Mouse (Mus musculus): ENCODE results near the gene Uspl1. TPM values are rescaled to one million over a fixed set of nuclear protein-coding genes. Genes with fewer than 3 reads are reported as not detected.

Gene Uspl1
- polyA plus RNA-seq, 1 experiment = 51.7 TPM

- peak overlapping the region; percentile 98 for H3K27ac ChIP-seq (ENCODE audit: control insufficient read depth, insufficient read depth, low read length)
- WGBS = under 1% methylated on average over 20 of the region's 20 CpGs
- peaks cover 3% of the 10 kb centered on the region for H3K4me1 ChIP-seq (replicated peaks; ENCODE audit: control insufficient read depth, insufficient read depth, low read length)
- peak; percentile 69 for DNase-seq
- no peaks in the 10 kb centered on the region for H3K27me3 ChIP-seq (ENCODE audit: control insufficient read depth, insufficient read depth, low read length)
- TF ChIP-seq POLR2A (IDR thresholded peaks at IDR 0.05; ENCODE audit: control insufficient read depth, extremely low read depth, insufficient read depth, low read length, poor library complexity) (no peak), CTCF (IDR thresholded peaks at IDR 0.05; ENCODE audit: borderline replicate concordance, control insufficient read depth, extremely low read depth, insufficient read depth, low read length, poor library complexity) (no peak)
- peak overlapping the region; percentile 89 for H3K4me3 ChIP-seq (ENCODE audit: control insufficient read depth, insufficient read depth, low read length)
- peaks cover 10% of the 10 kb centered on the region for H3K36me3 ChIP-seq (ENCODE audit: control insufficient read depth, insufficient read depth, low read length)
Measured at GRCm38 (mm10) chr5:149184844-149185186, 665 bp downstream of the Uspl1 start.

- Histone ChIP-seq H3K27ac (ENCODE audit: control insufficient read depth, insufficient read depth, low read length) (no peak overlapping the region; the same call in 1 of the 2 replicates), H3K36me3 (ENCODE audit: control insufficient read depth, insufficient read depth, low read length) (peaks cover 19% of the 10 kb centered on the region), H3K4me3 (ENCODE audit: control insufficient read depth, insufficient read depth, low read length) (no peak overlapping the region), H3K4me1 (replicated peaks; ENCODE audit: control insufficient read depth, insufficient read depth, low read length) (peaks cover 3% of the 10 kb centered on the region), H3K27me3 (ENCODE audit: control insufficient read depth, insufficient read depth, low read length) (no peaks in the 10 kb centered on the region)
- no peak for DNase-seq
- no peak for TF ChIP-seq CTCF (IDR thresholded peaks at IDR 0.05; ENCODE audit: borderline replicate concordance, control insufficient read depth, extremely low read depth, insufficient read depth, low read length, poor library complexity)
- 63% methylated on average over 3 of the region's 3 CpGs for WGBS
Measured at GRCm38 (mm10) chr5:149185806-149186205, 1.7 kb downstream of the Uspl1 start.

GRCm38 (mm10) chr5:149190160-149190559 is 6.0 kb downstream of the Uspl1 start:
- H3K36me3 ChIP-seq (ENCODE audit: control insufficient read depth, insufficient read depth, low read length) = peaks cover 60% of the 10 kb centered on the region
- WGBS = 100% methylated on average over 1 of the region's 1 CpGs
- TF ChIP-seq POLR2A (IDR thresholded peaks at IDR 0.05; ENCODE audit: control insufficient read depth, extremely low read depth, insufficient read depth, low read length, poor library complexity) (no peak), CTCF (IDR thresholded peaks at IDR 0.05; ENCODE audit: borderline replicate concordance, control insufficient read depth, extremely low read depth, insufficient read depth, low read length, poor library complexity) (no peak)

GRCm38 (mm10) chr5:149196611-149197010 is 12.5 kb downstream of the Uspl1 start:
- Histone ChIP-seq H3K36me3 (ENCODE audit: control insufficient read depth, insufficient read depth, low read length) (peaks cover 83% of the 10 kb centered on the region), H3K27me3 (ENCODE audit: control insufficient read depth, insufficient read depth, low read length) (no peaks in the 10 kb centered on the region), H3K27ac (ENCODE audit: control insufficient read depth, insufficient read depth, low read length) (no peak overlapping the region), H3K4me1 (replicated peaks; ENCODE audit: control insufficient read depth, insufficient read depth, low read length) (peaks cover 12% of the 10 kb centered on the region), H3K4me3 (ENCODE audit: control insufficient read depth, insufficient read depth, low read length) (no peak overlapping the region)
- whole genome bisulfite sequencing = 83% methylated on average over 1 of the region's 1 CpGs
- no peak for TF ChIP-seq POLR2A (IDR thresholded peaks at IDR 0.05; ENCODE audit: control insufficient read depth, extremely low read depth, insufficient read depth, low read length, poor library complexity)
- no peak for TF ChIP-seq CTCF (IDR thresholded peaks at IDR 0.05; ENCODE audit: borderline replicate concordance, control insufficient read depth, extremely low read depth, insufficient read depth, low read length, poor library complexity)
- no peak for DNase-seq

More at GRCm38 (mm10) chr5:149190160-149190559, 6.0 kb downstream of the Uspl1 start:
- no peak overlapping the region for H3K27ac ChIP-seq (ENCODE audit: control insufficient read depth, insufficient read depth, low read length)
- no peaks in the 10 kb centered on the region for H3K27me3 ChIP-seq (ENCODE audit: control insufficient read depth, insufficient read depth, low read length)
- H3K4me3 ChIP-seq (ENCODE audit: control insufficient read depth, insufficient read depth, low read length) = no peak overlapping the region
- DNase-seq = no peak
- H3K4me1 ChIP-seq (replicated peaks; ENCODE audit: control insufficient read depth, insufficient read depth, low read length) = peaks cover 7% of the 10 kb centered on the region; the same call in 1 of the 2 replicates

- 95% methylated on average over 1 of the region's 1 CpGs for WGBS
- DNase-seq = no peak
- Histone ChIP-seq H3K36me3 (ENCODE audit: control insufficient read depth, insufficient read depth, low read length) (peaks cover 85% of the 10 kb centered on the region), H3K4me3 (ENCODE audit: control insufficient read depth, insufficient read depth, low read length) (no peak overlapping the region), H3K27ac (ENCODE audit: control insufficient read depth, insufficient read depth, low read length) (no peak overlapping the region), H3K4me1 (replicated peaks; ENCODE audit: control insufficient read depth, insufficient read depth, low read length) (peaks cover 12% of the 10 kb centered on the region), H3K27me3 (ENCODE audit: control insufficient read depth, insufficient read depth, low read length) (no peaks in the 10 kb centered on the region)
- TF ChIP-seq POLR2A (IDR thresholded peaks at IDR 0.05; ENCODE audit: control insufficient read depth, extremely low read depth, insufficient read depth, low read length, poor library complexity) = no peak
- TF ChIP-seq CTCF (IDR thresholded peaks at IDR 0.05; ENCODE audit: borderline replicate concordance, control insufficient read depth, extremely low read depth, insufficient read depth, low read length, poor library complexity) = no peak
Measured at GRCm38 (mm10) chr5:149198782-149199181, 14.6 kb downstream of the Uspl1 start.

GRCm38 (mm10) chr5:149202941-149203340 is 18.8 kb downstream of the Uspl1 start:
- TF ChIP-seq POLR2A (IDR thresholded peaks at IDR 0.05; ENCODE audit: control insufficient read depth, extremely low read depth, insufficient read depth, low read length, poor library complexity) = no peak
- Histone ChIP-seq H3K36me3 (ENCODE audit: control insufficient read depth, insufficient read depth, low read length) (peaks cover 84% of the 10 kb centered on the region), H3K4me3 (ENCODE audit: control insufficient read depth, insufficient read depth, low read length) (no peak overlapping the region), H3K4me1 (replicated peaks; ENCODE audit: control insufficient read depth, insufficient read depth, low read length) (no peaks in the 10 kb centered on the region), H3K27ac (ENCODE audit: control insufficient read depth, insufficient read depth, low read length) (no peak overlapping the region), H3K27me3 (ENCODE audit: control insufficient read depth, insufficient read depth, low read length) (no peaks in the 10 kb centered on the region)
- 48% methylated on average over 5 of the region's 5 CpGs for WGBS
- no peak for DNase-seq

GRCm38 (mm10) chr5:149203796-149204375 is 19.7 kb downstream of the Uspl1 start:
- no peak overlapping the region for H3K4me3 ChIP-seq (ENCODE audit: control insufficient read depth, insufficient read depth, low read length)
- DNase-seq = no peak
- WGBS = 93% methylated on average over 4 of the region's 4 CpGs
- no peak for TF ChIP-seq POLR2A (IDR thresholded peaks at IDR 0.05; ENCODE audit: control insufficient read depth, extremely low read depth, insufficient read depth, low read length, poor library complexity)
- no peak for TF ChIP-seq CTCF (IDR thresholded peaks at IDR 0.05; ENCODE audit: borderline replicate concordance, control insufficient read depth, extremely low read depth, insufficient read depth, low read length, poor library complexity)
- no peaks in the 10 kb centered on the region for H3K4me1 ChIP-seq (replicated peaks; ENCODE audit: control insufficient read depth, insufficient read depth, low read length)
- H3K27ac ChIP-seq (ENCODE audit: control insufficient read depth, insufficient read depth, low read length) = no peak overlapping the region
- peaks cover 83% of the 10 kb centered on the region for H3K36me3 ChIP-seq (ENCODE audit: control insufficient read depth, insufficient read depth, low read length)
- no peaks in the 10 kb centered on the region for H3K27me3 ChIP-seq (ENCODE audit: control insufficient read depth, insufficient read depth, low read length)
